Mouse (Mus musculus): ENCODE results near the gene Spast. TPM values are rescaled to one million over a fixed set of nuclear protein-coding genes. Genes with fewer than 3 reads are reported as not detected.

Spast gene
- polyA plus RNA-seq, 2 experiments: 4.1 to 5.4 TPM

DNA sequence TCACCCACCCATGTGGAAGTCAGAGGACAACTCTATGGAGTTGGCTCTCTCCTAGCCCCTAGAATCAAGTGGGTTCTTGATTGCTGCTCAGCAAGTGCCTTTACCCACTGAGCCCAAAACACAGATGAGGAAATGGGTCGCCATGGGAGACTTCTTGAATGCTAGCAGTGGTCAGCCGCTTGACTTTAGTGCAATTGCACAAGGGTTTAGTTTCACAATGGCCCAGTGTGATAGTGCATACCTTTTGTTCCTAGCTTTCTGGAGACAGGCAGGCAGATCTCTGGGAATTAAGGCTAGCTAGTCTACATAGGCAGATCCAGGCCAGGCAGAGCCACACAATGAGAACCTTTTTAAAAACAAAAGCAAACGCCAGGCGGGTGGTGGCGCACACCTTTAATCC lies 38.7 kb upstream of the Spast start:
- H3K9me3 ChIP-seq (ENCODE audit: control insufficient read depth, low read length): no peaks in the 10 kb centered on the region
- H3K4me3 ChIP-seq (ENCODE audit: insufficient read depth in 1 of 2, low read depth in 2 of 2, low read length in 2 of 2): no peak overlapping the region
- H3K4me2 ChIP-seq (ENCODE audit: low read depth): no peak overlapping the region
- H3K27ac ChIP-seq: no peak overlapping the region
- H3K27me3 ChIP-seq (ENCODE audit: control insufficient read depth, insufficient read depth, low read length): no peaks in the 10 kb centered on the region
- TF ChIP-seq EP300 (IDR thresholded peaks at IDR 0.05; ENCODE audit: low read depth) (no peak), CTCF (IDR thresholded peaks at IDR 0.05; ENCODE audit: low read depth) (no peak)
- H3K9ac ChIP-seq (replicated peaks): no peak overlapping the region
- peaks cover 10 to 12% of the 10 kb centered on the region in 2 experiments for H3K4me1 ChIP-seq (replicated peaks; ENCODE audit: control insufficient read depth in 2 of 2, insufficient read depth in 2 of 2, low read length in 1 of 2)
- H3K36me3 ChIP-seq (replicated peaks; ENCODE audit: control insufficient read depth, insufficient read depth, low read depth): peaks cover 18% of the 10 kb centered on the region
- ATAC-seq (ENCODE audit: insufficient read depth): no peak
- no peak for DNase-seq (ENCODE audit: low read depth in 3 of 3, low spot score in 3 of 3)
- 78% methylated on average over 5 of the region's 5 CpGs for WGBS (ENCODE audit: insufficient replicate concordance)

DNA sequence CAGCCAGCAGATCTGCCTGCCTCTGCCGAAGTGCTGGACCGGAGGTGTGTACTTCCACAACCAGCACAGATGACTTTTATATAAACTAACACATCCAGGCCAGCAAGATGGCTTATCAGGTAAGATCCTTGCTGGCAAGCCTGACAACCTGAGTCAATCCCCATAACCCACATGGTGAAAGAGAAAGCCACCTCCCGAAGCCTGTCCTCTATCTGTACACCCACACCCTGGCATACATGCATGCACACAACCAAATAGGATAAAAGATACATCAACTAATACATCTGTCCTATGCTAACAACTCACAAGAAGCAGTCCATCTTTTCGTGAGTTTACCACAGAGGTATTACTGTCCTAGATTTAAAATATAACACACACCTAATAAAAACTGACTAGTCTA lies 34.7 kb upstream of the Spast start:
- DNase-seq (ENCODE audit: low read depth in 3 of 3, low spot score in 3 of 3): no peak
- TF ChIP-seq CTCF (IDR thresholded peaks at IDR 0.05; ENCODE audit: low read depth) (no peak), EP300 (IDR thresholded peaks at IDR 0.05; ENCODE audit: low read depth) (peak; percentile 88)
- Histone ChIP-seq H3K4me1 (replicated peaks; ENCODE audit: control insufficient read depth in 2 of 2, insufficient read depth in 2 of 2, low read length in 1 of 2) (peaks cover 7 to 11% of the 10 kb centered on the region in 2 experiments), H3K4me3 (ENCODE audit: insufficient read depth in 1 of 2, low read depth in 2 of 2, low read length in 2 of 2) (no peak overlapping the region), H3K9ac (replicated peaks) (no peak overlapping the region), H3K27me3 (ENCODE audit: control insufficient read depth, insufficient read depth, low read length) (no peaks in the 10 kb centered on the region), H3K27ac (peak overlapping the region; percentile 60), H3K9me3 (ENCODE audit: control insufficient read depth, low read length) (no peaks in the 10 kb centered on the region), H3K4me2 (ENCODE audit: low read depth) (peak overlapping the region; percentile 36), H3K36me3 (replicated peaks; ENCODE audit: control insufficient read depth, insufficient read depth, low read depth) (peaks cover 38% of the 10 kb centered on the region)
- peak; percentile 98 for ATAC-seq (ENCODE audit: insufficient read depth)
- 32% methylated on average over 4 of the region's 4 CpGs for WGBS (ENCODE audit: insufficient replicate concordance)

DNA sequence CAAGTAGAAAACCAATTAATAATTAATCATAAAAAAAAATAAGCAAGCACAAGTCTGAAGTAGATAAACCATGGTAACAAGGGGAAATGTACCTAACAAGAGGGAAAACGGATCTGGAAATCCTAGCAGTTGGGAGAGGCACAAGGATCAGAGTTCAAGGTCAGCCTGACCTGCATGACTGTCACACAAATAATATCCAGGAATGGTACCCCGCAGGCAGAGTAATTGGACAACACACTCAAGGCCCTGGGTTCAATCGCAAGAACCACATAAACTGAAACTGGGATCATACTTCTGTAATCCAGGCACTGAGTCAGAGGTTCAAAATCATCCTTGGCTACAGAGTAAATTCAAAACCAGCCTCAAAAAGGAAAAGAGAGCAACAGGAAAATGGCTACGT lies 33.2 kb upstream of the Spast start:
- no peak for TF ChIP-seq CTCF (IDR thresholded peaks at IDR 0.05; ENCODE audit: low read depth)
- TF ChIP-seq EP300 (IDR thresholded peaks at IDR 0.05; ENCODE audit: low read depth): no peak
- no peaks in the 10 kb centered on the region for H3K27me3 ChIP-seq (ENCODE audit: control insufficient read depth, insufficient read depth, low read length)
- H3K36me3 ChIP-seq (replicated peaks; ENCODE audit: control insufficient read depth, insufficient read depth, low read depth): peaks cover 36% of the 10 kb centered on the region
- H3K9me3 ChIP-seq (ENCODE audit: control insufficient read depth, low read length): no peaks in the 10 kb centered on the region
- no peak overlapping the region for H3K9ac ChIP-seq (replicated peaks)
- H3K4me1 ChIP-seq (replicated peaks; ENCODE audit: control insufficient read depth in 2 of 2, insufficient read depth in 2 of 2, low read length in 1 of 2): peaks cover 7 to 11% of the 10 kb centered on the region in 2 experiments
- no peak overlapping the region for H3K27ac ChIP-seq
- no peak overlapping the region for H3K4me2 ChIP-seq (ENCODE audit: low read depth)
- 91% methylated on average over 4 of the region's 4 CpGs for WGBS (ENCODE audit: insufficient replicate concordance)
- ATAC-seq (ENCODE audit: insufficient read depth): no peak
- no peak overlapping the region for H3K4me3 ChIP-seq (ENCODE audit: insufficient read depth in 1 of 2, low read depth in 2 of 2, low read length in 2 of 2)
- no peak for DNase-seq (ENCODE audit: low read depth in 3 of 3, low spot score in 3 of 3)

DNA sequence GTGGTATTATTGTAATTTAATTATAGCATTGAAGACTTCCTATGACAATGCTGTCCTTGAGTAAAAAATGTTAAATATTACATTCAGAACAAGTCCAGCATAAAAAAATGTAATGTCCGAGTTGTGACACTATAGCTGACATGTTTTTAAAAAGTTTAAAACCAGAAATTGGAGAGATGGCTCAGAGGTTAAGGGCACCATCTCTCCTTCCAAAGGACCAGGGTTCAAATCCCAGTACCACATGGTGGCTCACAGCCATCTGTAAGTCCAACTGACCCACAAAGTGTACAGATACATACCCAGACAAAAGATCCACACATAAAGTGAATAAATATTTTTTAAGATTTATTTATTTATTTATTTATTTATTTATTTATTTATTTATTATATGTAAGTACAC lies 32.8 kb upstream of the Spast start:
- no peaks in the 10 kb centered on the region for H3K9me3 ChIP-seq (ENCODE audit: control insufficient read depth, low read length)
- H3K4me3 ChIP-seq (ENCODE audit: insufficient read depth in 1 of 2, low read depth in 2 of 2, low read length in 2 of 2): no peak overlapping the region
- H3K4me1 ChIP-seq (replicated peaks; ENCODE audit: control insufficient read depth in 2 of 2, insufficient read depth in 2 of 2, low read length in 1 of 2): peaks cover 7 to 11% of the 10 kb centered on the region in 2 experiments
- 68% methylated on average over 1 of the region's 1 CpGs for WGBS (ENCODE audit: insufficient replicate concordance)
- no peak overlapping the region for H3K27ac ChIP-seq
- ATAC-seq (ENCODE audit: insufficient read depth): no peak
- H3K27me3 ChIP-seq (ENCODE audit: control insufficient read depth, insufficient read depth, low read length): no peaks in the 10 kb centered on the region
- H3K9ac ChIP-seq (replicated peaks): no peak overlapping the region
- DNase-seq (ENCODE audit: low read depth in 3 of 3, low spot score in 3 of 3): no peak
- H3K36me3 ChIP-seq (replicated peaks; ENCODE audit: control insufficient read depth, insufficient read depth, low read depth): peaks cover 36% of the 10 kb centered on the region
- no peak overlapping the region for H3K4me2 ChIP-seq (ENCODE audit: low read depth)
- TF ChIP-seq EP300 (IDR thresholded peaks at IDR 0.05; ENCODE audit: low read depth): no peak
- TF ChIP-seq CTCF (IDR thresholded peaks at IDR 0.05; ENCODE audit: low read depth): no peak

DNA sequence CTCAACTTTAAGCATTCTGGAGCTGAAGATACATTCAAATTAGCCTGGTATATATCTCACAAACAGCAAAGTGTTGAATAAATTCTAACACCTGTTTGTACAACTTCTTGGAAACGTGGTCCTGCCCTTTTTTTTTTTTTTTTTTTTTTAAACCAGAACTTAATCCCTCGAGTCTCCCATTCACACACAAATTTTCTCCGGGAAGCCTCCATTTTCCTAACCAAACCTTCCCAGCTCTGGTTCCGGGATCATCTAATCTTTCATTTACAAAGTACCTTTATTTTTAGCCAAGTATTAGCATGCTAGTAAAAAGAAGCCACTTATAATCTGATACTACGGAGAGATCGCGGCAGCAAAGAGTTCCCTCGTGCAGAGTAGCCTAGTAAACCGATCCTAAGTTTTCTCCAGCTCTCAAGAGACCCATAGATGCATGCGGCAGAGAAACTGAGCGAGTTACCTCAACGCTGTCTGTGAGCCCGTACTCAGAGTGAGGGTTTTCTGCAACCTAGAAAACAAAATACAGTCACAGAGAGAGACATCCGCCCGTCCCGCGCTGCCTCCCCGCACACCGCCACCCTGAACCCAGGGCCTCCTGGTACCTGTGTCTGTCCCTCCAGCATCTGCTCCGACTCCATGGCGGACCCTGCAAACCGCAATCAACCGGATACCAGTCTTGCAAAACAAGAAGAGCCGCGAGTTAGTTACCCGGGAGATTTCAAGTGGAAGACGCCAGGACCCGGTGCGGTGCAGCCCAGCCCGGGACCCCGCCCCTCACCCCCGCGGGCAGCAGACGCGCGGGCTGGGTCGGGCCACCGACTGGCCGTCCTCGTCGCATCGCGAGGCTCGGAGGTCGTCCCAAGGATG lies 23.1 kb upstream of the Spast start:
- H3K4me3 ChIP-seq (ENCODE audit: insufficient read depth in 1 of 2, low read depth in 2 of 2, low read length in 2 of 2): peak overlapping the region; percentile 70 to 87
- peak overlapping the region; percentile 90 for H3K4me2 ChIP-seq (ENCODE audit: low read depth)
- TF ChIP-seq EP300 (IDR thresholded peaks at IDR 0.05; ENCODE audit: low read depth): no peak
- H3K4me1 ChIP-seq (replicated peaks; ENCODE audit: control insufficient read depth in 2 of 2, insufficient read depth in 2 of 2, low read length in 1 of 2): peaks cover 8% of the 10 kb centered on the region in 2 experiments
- peaks cover 4% of the 10 kb centered on the region for H3K36me3 ChIP-seq (replicated peaks; ENCODE audit: control insufficient read depth, insufficient read depth, low read depth)
- ATAC-seq (ENCODE audit: insufficient read depth) (peak; percentile 80), DNase-seq (ENCODE audit: low read depth in 3 of 3, low spot score in 3 of 3) (no peak)
- H3K27me3 ChIP-seq (ENCODE audit: control insufficient read depth, insufficient read depth, low read length): no peaks in the 10 kb centered on the region
- peak overlapping the region; percentile 90 for H3K9ac ChIP-seq (replicated peaks)
- no peaks in the 10 kb centered on the region for H3K9me3 ChIP-seq (ENCODE audit: control insufficient read depth, low read length)
- H3K27ac ChIP-seq: peak overlapping the region; percentile 90
- WGBS (ENCODE audit: insufficient replicate concordance): under 1% methylated on average over 45 of the region's 45 CpGs
